Mouse (Mus musculus) heart, postnatal 14 days (tissue): ENCODE data around the gene Cdh7. TPM values are rescaled to one million over a fixed set of nuclear protein-coding genes. Genes with fewer than 3 reads are reported as not detected.
"Not testable (repeated sequence)": the region's sequence is repeated elsewhere in the genome, so short reads cannot be mapped to it uniquely, and the experiment has no call there.

Experiments
- DNase-seq, 2 experiments: peaks; one replicate each; pipeline ENCODE4 v3.0.0; 2021 to 2022
- intact Hi-C: fragments of 180-260 bp; cut with DNase I; formaldehyde crosslinking; loops from one replicate; pipeline ENCODE4 v1.15.1; 2025
- long read RNA-seq, 2 experiments: library from polyadenylated mRNA; stranded (forward); transcript quantifications; one replicate each; pipeline ENCODE4 v2.0.0; 2021
- total RNA-seq, 2 experiments: library from RNA; stranded (reverse); gene quantifications; 2 replicates each; pipeline ENCODE4 v1.2.3; 2021

The Cdh7 gene
- not detected for total RNA-seq
- long read RNA-seq, experiment 1 = 0 reads
- long read RNA-seq, experiment 2 = 0 reads

DNA sequence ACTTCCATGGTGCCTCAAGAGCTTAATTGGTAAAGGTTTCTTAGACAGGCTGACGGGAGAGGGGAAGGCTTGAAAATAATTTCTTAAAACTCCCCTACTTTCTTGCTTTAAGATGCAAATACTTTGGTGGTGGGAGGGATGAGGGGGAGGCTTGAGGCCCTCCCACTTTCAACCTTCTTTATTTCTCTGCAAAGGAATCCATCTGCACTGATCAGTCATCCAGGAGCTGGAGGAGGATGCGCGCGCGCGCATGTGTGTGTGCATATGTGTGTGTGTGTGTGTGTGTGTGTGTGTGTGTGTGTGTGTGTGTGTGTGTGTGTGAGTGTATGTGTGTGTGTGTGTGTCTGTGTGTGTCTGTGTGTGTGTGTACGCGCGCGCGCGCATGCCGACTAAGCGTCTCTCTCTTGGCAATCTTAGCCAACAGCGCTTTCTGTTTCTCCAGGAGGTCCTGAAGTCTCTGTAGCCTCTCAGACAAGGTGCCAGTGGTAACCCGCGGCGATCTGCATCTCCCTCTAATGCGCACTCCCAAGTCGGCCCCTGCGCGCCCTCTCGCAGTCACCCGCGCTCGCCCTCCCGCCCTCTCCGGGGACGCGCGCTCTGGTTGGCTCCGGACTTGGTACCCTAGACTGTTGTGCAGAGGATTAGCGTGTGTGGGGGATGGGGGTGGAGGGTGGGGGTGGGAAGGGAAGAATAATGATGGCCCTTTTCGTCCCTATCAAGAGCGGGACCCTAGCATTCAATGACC, at the start of gene Cdh7:
TSS of gene Cdh7 (plus strand) at position 368 of the 745 bp plus-strand sequence.
- no peak for DNase-seq
- intact Hi-C loops = no loop called here

DNA sequence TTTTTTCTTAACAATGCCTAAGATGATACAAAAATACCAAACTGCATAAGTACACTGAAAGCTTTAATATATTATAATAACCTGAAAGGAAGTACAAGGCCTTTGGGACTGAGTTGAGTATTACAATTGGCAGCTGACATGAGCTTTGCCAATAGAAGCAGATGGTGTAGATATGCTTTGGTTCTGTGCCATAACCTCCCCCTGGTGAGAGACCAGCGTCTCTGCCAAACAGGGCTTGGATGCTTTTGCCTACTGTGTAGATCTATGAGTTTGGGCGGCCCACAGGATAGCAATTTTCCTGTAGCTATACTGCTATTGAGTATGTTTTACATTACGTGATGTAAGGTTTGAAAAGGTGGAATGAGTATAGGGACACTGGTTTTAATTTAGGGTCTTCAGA, 49.6 kb upstream of the Cdh7 start:
- intact Hi-C loops = no loop called here
- DNase-seq = no peak

DNA sequence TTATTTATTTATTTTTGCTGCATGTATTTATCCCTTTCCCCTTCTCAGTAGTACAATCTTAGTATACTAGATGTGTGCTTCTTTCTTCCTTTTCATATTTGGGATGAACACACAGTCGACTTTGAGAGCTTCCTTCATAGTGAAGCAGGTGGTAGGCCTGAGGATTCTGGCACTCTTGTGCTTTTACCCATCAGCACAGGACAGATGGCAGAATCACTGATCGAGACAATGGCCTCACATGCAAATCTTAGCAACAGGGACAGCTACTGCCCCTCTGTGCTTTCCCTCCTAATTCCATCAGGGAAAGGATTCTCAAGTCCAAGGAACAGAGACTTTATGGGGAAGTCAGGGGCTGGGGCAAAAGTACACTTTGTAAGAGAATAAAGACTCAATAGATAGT, 33.7 kb upstream of the Cdh7 start:
- intact Hi-C loops = no loop called here
- no peak for DNase-seq

DNA sequence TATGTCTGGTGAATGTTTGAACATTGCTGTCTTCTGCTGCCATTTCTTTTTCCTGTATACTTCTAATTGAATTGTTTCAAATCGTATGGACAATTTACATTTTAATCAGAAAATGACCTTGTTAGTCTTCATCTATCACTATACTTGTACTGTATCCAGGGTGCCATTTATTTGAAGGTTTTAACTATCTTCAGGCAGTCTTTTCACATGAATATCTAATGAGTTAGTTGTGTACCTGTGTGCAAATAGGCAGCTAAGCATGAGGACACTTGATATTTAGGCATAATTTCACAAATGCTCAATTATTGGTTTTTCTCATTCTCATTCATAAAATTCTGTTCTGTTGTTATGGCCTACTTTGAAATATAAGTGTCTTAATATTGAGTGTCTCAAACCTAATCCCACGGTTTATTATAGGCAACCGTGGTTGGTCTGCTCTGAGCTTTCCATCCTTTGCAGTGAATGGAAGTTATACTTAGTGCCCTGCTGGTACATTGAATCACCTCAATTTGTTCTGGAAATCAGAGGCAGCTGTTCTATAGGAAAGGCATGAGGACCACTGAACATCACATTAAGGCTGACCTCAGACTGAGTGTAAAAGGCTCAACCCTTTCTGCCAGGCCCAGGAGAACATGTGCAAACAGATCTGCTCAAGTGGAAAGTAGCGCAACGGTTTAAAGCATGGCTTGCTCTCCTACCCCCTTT, 10.4 kb upstream of the Cdh7 start:
- intact Hi-C loops = no loop called here
- no peak for DNase-seq

DNA sequence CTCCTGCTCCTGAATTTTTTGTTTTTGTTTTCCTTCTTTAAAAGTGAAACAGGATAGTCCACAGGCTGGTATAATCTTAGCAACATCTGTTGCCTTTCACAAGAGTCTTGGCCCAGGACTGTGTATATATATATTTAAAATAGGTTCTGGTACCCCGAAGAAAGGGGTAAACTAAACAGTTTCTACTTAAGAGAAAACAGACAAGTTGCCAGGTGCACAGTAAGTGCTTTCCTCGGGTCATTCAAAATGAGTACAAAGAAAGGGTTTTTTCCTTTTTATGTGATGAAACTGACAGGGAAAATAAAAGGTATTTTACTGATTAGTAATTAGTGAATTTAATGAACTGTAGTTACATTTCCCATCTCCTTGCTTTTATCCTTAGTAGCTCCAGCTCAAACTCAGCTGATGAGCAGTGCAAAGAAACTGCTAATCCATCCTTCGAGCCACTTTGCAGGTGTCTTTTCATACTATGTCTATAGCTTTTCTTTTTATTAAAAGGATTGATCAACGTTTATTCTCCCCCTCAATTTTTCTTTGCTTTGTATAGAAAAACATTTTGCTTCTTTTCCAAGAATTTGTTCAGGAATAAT, 9.7 kb upstream of the Cdh7 start:
- intact Hi-C loops = no loop called here
- no peak for DNase-seq

DNA sequence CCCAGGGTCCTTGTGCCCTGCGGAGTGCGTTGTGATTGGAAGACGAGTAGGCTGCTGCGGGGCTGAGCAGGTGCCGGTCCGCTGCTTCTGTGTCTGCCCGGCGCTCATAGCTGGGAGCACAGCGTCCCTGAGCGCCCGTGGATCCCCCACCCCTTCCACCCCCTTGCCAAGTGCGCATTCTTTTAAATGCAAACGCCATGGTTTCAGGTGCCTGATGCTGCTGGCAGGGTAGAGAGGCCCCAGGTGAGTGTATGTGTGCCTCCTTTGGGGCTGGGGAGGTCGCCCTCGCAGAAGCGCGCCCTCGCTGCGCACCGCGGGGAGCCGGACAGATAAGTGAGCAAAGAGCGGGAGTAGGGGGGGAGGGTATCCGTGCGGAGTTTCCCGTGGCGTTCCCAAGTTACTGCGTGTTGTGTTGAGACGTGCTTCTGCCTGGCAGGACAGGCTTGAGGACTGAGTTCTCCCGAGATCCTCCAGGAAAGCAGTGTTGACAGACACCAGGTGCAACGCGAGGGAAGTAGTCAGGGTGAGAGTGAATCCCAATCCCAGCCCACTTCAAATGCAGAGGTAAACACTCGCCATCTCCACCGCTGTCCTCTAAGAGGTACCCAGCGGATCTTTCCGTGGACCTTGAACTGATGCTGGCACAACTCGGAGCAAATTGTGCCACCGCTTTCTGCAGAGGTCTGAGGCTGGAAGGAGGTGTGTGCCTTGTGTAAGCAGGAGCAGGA, 742 bp downstream of the Cdh7 start:
- intact Hi-C loops = no loop called here
- DNase-seq = no peak

DNA sequence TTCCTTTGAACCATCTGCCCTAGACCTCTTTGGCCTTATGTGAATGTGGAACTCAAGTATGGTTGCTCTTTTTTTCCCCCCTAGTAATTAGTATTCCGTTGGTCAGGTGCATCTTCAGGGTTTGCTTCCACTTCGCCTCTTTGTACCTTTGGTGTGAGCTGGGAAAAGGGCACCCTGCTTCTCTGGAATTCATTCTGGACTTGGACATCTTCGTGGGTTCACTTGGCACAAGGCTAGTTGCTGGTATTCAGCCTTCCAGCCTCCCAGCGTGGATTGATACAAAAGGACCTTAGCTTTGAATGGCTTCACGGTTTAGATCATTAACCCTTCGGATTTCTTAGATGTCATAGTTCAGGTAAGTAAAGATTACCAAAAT, 1.3 kb downstream of the Cdh7 start:
- intact Hi-C loops = no loop called here

DNA sequence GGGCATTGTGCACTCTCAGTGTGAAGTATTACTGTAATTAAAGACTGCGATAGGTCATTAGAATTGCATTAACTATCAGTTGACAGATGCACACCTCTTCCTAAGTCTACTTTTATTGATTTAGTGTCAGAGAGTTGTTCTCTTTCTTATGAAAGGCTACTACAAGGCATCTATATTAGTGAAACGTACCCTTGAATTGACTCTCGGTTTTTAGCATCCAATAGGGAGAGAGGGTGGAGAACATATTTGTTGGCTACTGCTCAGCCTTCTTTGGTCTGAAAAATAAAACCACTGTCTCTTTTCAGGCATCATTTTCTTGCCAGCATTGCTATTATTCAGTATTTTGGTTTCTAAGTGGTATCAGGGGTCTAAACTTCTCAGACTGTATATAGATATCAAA, 2.5 kb downstream of the Cdh7 start:
- intact Hi-C loops = no loop called here
- DNase-seq = no peak

More for the DNA sequence above, 1.3 kb downstream of the Cdh7 start:
- no peak for DNase-seq

DNA sequence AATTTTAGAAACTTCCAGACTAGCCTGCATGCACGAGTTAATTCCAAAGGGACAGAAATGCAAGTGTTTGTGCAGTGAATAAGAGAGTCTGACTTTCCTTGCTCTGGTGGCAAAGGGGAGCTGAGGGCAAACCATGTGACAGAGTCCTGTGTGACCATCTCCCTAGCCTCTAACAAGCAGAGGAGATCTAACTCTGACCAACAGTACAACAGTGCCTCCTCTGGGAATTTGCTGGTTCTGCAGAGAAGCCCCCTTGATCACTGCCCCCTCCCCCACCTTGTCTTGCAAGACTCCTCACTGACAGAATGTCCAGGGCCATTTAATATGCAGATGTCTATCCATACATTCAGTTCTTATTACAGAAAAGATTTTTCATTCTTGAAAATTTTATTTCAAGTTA, 3.2 kb downstream of the Cdh7 start:
- DNase-seq = no peak
- intact Hi-C loops = no loop called here

DNA sequence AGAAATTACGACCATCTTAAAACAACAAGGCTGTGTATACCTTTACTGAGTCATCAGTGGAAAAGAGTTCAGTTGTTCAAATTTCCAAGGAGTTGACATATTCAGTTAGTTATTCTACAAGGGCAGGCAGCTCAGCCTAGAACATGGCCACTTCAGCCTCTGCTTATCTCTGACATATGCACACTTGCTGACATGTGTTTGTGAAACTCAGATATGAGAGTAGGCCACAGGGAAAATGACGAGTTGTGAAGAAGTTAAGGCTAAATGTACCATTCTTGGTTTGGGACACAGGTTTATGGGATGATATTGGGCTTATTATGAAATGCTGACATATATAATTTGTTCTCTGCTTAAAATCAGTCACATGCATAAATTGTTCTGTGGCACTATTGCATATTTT, 7.3 kb downstream of the Cdh7 start:
- intact Hi-C loops = no loop called here
- DNase-seq = no peak

DNA sequence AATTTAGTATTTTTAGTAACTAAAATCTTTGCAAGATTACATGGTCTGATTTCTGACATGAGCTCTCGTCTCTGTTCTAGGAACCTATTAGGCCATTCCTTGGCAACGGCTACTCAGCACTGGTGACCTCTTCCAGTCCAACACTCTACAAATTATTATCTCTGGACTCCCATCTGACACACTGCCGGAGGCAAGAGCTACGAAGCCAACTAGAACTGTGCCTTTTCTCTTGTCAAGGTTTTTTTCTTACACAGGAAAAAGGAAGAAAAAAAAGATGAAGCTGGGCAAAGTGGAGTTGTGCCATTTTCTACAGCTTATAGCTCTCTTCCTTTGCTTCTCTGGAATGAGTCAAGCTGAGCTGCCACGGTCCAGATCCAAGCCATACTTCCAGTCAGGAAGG, 11.7 kb downstream of the Cdh7 start:
- no peak for DNase-seq
- intact Hi-C loops = no loop called here

DNA sequence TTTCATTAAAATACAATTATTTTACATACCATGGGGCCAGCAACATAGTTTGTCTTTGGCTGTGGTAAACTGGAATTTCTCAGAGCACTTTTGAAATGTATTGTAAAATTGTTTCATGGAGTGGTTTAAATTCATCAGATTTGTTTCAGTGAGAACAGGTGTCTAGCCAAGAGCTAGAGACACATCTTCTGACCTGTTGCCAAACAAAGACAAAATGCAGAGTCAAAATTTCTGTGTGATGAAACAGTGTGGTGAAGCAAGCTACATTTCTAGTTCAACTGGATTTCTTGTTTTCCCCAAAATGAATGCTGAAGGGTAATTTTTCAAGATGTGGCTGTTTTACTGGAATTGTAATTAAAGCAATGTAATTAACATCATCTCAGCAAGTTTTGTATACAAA, 22.2 kb downstream of the Cdh7 start:
- DNase-seq = no peak
- intact Hi-C loops = no loop called here

DNA sequence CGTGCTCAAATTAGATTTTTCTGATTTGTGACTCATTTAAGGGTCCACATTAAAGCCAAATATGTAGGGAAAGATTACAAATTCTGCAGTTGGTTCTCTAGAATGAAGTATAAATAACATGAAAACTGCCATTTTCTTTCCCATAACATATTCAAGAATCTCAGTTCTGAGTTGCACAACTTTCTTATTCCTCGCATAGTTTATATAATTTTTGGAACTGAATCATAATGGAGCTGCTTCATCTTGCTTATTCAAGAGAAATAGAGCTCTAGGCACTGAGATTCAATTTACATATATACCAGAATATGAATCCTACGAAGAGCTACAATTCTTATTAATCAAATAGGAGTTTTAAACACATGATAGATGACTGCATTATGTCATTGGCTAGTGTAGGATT, 22.8 kb downstream of the Cdh7 start:
- intact Hi-C loops = no loop called here
- no peak for DNase-seq

DNA sequence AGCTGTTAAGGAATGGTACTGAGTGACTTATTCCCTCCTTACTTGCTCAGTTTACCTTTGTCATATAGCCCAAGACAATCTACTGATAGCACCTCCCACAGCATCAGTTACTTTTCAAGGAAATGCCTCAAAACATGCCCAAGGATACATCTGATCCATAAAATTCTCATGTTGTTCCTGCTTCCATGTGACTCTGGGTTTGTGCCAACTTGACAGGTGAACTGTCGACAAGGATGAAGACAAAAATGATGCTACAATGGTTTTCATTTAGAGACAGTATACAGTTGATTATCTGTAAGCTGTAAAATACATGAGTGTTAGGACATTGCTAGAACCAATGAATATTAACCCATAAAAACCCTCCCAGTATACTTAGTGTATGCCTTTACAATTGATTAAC, 29.9 kb downstream of the Cdh7 start:
- intact Hi-C loops = no loop called here
- no peak for DNase-seq

DNA sequence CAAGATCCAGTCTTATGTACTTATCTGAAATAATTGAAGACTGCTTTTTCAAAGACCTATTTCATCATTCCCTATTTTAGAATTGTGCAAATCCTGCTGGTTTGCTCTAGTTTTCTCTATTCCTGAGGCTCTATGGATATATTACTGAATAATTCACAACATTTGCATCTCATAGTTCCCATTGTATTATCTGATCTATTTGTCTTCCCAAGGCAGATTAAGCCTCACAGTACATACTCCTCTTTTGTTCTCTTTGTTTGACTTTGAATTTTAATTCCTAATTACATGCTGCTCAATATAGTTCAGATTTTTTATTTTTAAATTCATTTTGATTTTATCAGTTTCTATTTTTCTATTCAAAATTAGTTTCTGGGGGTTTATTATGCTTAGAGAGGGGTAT, 74.1 kb downstream of the Cdh7 start:
- intact Hi-C loops = no loop called here

DNA sequence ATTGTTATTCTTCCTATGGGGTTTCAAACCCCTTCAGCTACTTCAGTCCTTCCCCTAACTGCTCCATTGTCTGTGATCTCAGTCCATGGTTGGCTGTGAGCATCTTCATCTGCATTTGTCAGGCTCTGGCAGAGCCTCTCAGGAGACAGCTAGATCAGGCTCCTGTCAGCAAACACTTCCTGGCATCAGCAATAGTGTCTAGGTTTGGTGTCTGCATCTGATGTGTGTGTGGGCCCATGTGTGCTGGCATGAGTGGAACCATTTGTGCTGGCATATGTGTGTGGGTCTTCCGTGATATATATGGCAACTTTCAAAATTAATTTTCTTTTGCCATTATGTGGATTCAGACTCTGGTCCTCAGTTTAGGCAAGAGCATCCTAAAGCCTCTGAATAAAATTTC, 85.2 kb downstream of the Cdh7 start:
- DNase-seq = no peak
- intact Hi-C loops = no loop called here

More for the DNA sequence above, 74.1 kb downstream of the Cdh7 start:
- DNase-seq = no peak

DNA sequence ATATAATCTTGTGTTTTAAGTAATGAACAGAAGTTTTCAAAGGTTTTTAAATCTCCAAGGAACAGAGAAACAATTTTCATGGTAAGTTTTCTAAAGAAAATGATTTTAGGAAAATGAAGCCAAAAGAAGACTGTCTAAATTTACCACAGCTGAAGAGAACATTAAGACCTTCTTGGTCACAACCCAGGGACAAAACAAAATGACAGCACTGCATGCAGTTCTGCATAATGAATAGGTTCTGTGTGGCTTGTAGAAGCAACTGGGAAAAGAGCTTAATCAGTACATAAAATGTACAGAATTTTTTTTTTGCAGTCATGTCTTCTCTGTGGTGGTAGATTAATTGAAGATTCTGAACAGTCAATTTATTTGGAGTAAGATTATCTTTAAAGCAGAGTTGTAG, 96.2 kb downstream of the Cdh7 start:
- intact Hi-C loops = no loop called here
- DNase-seq = no peak

DNA sequence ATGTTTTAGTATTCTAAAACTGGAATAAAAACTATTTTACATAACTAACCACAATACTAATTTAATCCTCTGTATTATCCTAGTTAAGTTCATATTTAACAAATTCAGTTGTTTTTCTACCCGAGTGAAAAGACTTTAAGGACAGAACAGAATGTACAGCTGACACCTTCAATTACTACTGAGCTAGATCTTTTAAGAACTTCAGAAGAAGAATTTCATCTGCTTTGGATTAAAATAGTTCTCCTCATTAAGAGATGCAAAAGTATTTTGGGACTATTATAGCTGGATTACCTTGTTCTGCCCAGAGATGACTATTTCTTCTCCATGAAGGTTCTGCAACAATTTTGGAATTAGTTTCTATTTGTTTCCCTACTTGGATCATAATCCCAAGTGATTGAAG, 135.8 kb downstream of the Cdh7 start:
- intact Hi-C loops = no loop called here
- no peak for DNase-seq

DNA sequence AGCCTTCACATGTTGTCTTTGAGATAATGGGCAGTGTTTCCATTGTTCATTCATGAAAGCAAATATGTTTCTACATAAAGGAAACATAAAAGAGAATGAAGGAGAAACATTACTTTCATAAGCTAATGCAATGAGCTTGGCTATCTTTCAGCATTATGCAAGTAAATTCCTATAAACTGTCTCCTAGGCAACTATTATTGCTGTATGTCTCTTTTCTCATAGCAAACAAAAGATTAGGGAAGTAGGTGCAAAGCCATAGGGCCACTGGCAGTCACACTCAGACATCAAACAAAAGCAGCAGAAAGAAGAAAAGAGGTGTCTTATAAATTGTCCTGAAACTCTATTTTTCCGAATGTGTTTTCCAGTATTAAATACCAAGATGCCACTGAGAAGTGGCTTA, 136.6 kb downstream of the Cdh7 start:
- no peak for DNase-seq
- intact Hi-C loops = no loop called here

DNA sequence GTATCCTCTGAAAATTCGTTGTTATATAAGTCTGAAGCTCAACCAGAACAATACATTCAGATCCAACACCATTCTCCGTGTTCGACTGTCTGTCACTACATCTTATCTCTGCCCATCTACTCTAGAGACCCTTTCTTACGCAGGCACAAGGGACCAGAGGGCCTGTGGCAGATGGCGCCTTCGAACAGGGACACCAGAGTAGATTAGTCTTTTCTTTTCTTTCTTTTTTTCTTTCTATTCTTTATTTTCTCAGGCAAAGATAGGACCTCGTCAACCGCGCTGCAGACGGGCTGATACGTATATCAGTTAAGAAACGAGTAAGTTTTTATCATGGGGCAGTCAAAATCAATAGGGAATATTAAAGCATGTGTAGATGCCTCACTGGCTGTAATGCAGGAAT, 189.2 kb downstream of the Cdh7 start:
- DNase-seq, intact Hi-C loops: not testable (repeated sequence)
